Mouse (Mus musculus): ENCODE measurements around the gene Ttc4. TPM values are rescaled to one million over a fixed set of nuclear protein-coding genes. Genes with fewer than 3 reads are reported as not detected.

Ttc4 gene
- polyA plus RNA-seq, 1 experiment, result 87.8 TPM

DNA sequence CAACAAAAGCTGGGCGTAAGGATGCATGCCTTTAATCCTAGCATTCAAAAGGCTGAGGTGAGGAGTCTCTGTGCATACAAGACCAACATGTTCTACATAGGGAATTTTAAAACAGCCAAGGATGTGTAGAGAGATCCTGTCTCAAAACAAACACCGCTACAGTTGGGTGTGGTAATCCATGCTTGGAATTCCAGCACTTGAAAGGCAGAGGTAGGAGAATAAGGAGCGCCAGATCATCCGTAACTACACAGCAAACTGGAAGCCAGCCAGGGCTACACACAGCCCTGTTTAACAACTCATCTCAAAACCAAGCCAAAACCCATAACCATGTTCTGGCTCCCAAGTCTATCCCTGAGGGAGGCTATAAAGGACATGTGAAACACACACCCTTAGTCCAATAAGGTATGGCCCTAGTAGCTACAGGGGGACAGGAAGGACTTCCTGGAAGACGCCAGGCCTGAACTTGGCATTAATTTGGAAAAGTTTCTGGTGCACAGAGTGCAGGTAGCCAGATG, 14.7 kb downstream of the Ttc4 start:
- no peak for TF ChIP-seq POLR2A (IDR thresholded peaks at IDR 0.05; ENCODE audit: control insufficient read depth, extremely low read depth, insufficient read depth, low read length, poor library complexity)
- no peak for TF ChIP-seq CTCF (IDR thresholded peaks at IDR 0.05; ENCODE audit: borderline replicate concordance, control insufficient read depth, extremely low read depth, insufficient read depth, low read length, poor library complexity)
- 98% methylated on average over 5 of the region's 5 CpGs for WGBS
- Histone ChIP-seq H3K4me3 (ENCODE audit: control insufficient read depth, insufficient read depth, low read length) (no peak overlapping the region), H3K27ac (ENCODE audit: control insufficient read depth, insufficient read depth, low read length) (no peak overlapping the region), H3K36me3 (ENCODE audit: control insufficient read depth, insufficient read depth, low read length) (peaks cover 69% of the 10 kb centered on the region), H3K27me3 (ENCODE audit: control insufficient read depth, insufficient read depth, low read length) (no peaks in the 10 kb centered on the region), H3K4me1 (replicated peaks; ENCODE audit: control insufficient read depth, insufficient read depth, low read length) (no peaks in the 10 kb centered on the region)
- DNase-seq, result no peak

DNA sequence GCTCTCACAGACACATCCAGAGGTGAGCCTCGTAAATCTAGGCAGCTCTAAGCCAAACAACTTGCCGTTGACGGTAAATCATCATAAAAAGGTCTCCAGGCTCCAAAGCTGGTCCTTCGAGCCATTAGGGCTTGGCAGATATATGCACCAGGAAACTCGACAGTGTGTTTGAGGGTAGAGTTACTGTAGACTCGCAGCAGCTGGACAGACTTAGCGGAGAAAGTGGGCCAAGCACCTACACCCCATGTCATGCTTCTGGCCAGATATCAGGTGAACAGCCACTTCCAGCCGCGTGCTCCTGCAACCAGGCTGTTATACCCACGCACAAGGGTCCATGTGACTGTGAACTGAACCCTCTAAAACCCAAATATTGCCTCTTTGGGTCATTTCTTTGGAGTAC, 23.1 kb downstream of the Ttc4 start:
- TF ChIP-seq POLR2A (IDR thresholded peaks at IDR 0.05; ENCODE audit: control insufficient read depth, extremely low read depth, insufficient read depth, low read length, poor library complexity) (no peak), CTCF (IDR thresholded peaks at IDR 0.05; ENCODE audit: borderline replicate concordance, control insufficient read depth, extremely low read depth, insufficient read depth, low read length, poor library complexity) (no peak)

DNA sequence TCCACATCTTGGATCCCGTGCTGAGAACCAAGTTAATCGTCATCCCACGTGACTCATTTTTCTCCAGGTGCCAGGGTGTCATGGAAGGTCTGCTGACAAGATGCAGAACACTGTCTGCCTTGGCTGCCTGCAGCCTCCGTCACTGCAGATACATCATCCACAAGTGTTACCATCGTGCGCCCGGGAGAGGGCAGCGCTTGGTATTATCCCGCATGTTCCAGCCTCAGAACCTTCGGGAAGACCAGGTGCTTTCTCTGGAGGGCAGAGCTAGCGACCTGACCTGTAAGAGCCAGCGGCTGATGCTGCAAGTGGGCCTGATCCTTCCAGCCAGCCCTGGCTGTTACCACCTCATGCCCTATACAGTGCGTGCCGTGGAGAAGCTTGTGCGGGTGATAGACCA, 25.7 kb downstream of the Ttc4 start:
- peaks cover 4% of the 10 kb centered on the region for H3K36me3 ChIP-seq (ENCODE audit: control insufficient read depth, insufficient read depth, low read length)
- TF ChIP-seq POLR2A (IDR thresholded peaks at IDR 0.05; ENCODE audit: control insufficient read depth, extremely low read depth, insufficient read depth, low read length, poor library complexity) (no peak), CTCF (IDR thresholded peaks at IDR 0.05; ENCODE audit: borderline replicate concordance, control insufficient read depth, extremely low read depth, insufficient read depth, low read length, poor library complexity) (no peak)
- no peak for DNase-seq
- H3K27me3 ChIP-seq (ENCODE audit: control insufficient read depth, insufficient read depth, low read length), result no peaks in the 10 kb centered on the region
- no peak overlapping the region for H3K4me3 ChIP-seq (ENCODE audit: control insufficient read depth, insufficient read depth, low read length)
- H3K4me1 ChIP-seq (replicated peaks; ENCODE audit: control insufficient read depth, insufficient read depth, low read length), result peaks cover 7% of the 10 kb centered on the region
- no peak overlapping the region for H3K27ac ChIP-seq (ENCODE audit: control insufficient read depth, insufficient read depth, low read length)
- WGBS, result 98% methylated on average over 15 of the region's 15 CpGs

More for the DNA sequence above, 23.1 kb downstream of the Ttc4 start:
- H3K4me1 ChIP-seq (replicated peaks; ENCODE audit: control insufficient read depth, insufficient read depth, low read length), result peaks cover 7% of the 10 kb centered on the region
- no peaks in the 10 kb centered on the region for H3K27me3 ChIP-seq (ENCODE audit: control insufficient read depth, insufficient read depth, low read length)
- 91% methylated on average over 10 of the region's 10 CpGs for WGBS
- DNase-seq, result no peak
- H3K36me3 ChIP-seq (ENCODE audit: control insufficient read depth, insufficient read depth, low read length), result peaks cover 4% of the 10 kb centered on the region
- H3K4me3 ChIP-seq (ENCODE audit: control insufficient read depth, insufficient read depth, low read length), result no peak overlapping the region
- H3K27ac ChIP-seq (ENCODE audit: control insufficient read depth, insufficient read depth, low read length), result no peak overlapping the region

DNA sequence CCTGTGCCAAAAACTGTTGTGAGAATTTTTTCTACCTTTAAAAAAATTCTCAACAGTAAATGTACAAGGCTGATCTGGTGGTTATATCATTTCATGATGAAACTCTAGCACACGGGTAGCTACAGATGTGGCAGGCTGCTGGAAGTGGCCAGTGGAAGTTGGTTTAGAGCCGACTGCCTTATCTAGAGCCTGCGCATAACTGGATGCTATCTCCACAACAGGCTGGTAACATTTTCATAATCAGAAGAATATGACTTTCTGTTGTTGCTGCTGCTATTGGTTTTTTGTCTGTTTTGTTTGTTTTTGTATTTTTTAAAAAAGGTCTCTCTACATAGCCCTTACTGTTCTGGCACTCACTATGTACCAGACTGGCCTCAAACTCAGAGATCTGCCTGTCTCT, 26.2 kb downstream of the Ttc4 start:
- Histone ChIP-seq H3K4me3 (ENCODE audit: control insufficient read depth, insufficient read depth, low read length) (no peak overlapping the region), H3K27ac (ENCODE audit: control insufficient read depth, insufficient read depth, low read length) (no peak overlapping the region), H3K4me1 (replicated peaks; ENCODE audit: control insufficient read depth, insufficient read depth, low read length) (peaks cover 7% of the 10 kb centered on the region), H3K36me3 (ENCODE audit: control insufficient read depth, insufficient read depth, low read length) (peaks cover 4% of the 10 kb centered on the region), H3K27me3 (ENCODE audit: control insufficient read depth, insufficient read depth, low read length) (no peaks in the 10 kb centered on the region)
- TF ChIP-seq POLR2A (IDR thresholded peaks at IDR 0.05; ENCODE audit: control insufficient read depth, extremely low read depth, insufficient read depth, low read length, poor library complexity) (no peak), CTCF (IDR thresholded peaks at IDR 0.05; ENCODE audit: borderline replicate concordance, control insufficient read depth, extremely low read depth, insufficient read depth, low read length, poor library complexity) (no peak)
- WGBS, result 94% methylated on average over 3 of the region's 3 CpGs
- DNase-seq, result no peak

DNA sequence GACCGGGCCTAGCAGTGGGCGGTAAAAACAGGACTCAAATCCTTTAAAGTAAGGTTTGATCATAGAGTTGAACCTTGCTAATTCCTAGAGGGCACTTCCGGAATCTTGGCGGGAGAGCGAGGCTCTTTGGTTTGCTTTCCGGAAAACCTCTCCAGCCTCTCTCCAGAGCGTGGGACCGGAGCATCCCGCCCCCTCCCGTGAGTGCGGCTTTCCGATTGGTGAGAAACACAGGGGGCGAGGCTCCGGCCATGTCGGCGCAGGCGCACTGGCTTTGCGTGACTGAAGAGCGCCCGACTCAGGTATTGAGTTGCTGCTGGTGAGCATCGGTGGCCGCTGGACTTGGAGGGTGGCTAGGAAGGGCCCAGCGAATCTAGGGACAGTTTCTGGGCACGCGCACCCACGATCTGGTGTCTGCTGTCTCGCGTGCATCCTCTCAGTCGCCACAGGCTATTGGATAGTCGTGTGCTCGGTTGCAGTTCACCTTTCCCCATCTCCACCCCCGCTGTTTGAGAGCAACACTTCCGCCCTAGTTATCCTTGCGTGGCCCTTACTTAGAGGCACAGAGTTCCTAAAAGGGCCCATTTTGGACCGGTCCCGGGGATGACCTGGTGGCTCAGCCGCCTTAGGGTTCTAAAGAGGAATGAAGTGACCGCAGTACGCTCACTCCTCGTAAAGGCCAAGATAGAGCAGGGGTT, 27.8 kb downstream of the Ttc4 start, which contains the start of gene Pars2:
Gene Pars2, plus strand, starts transcription at position 237 of the 695 bp plus-strand sequence.
- TF ChIP-seq POLR2A (IDR thresholded peaks at IDR 0.05; ENCODE audit: control insufficient read depth, extremely low read depth, insufficient read depth, low read length, poor library complexity) (peak; percentile 67), CTCF (IDR thresholded peaks at IDR 0.05; ENCODE audit: borderline replicate concordance, control insufficient read depth, extremely low read depth, insufficient read depth, low read length, poor library complexity) (peak; percentile 35; the same call in 1 of the 2 replicates)
- peak; percentile 97 for DNase-seq
- no peak within 1 kb of the TSS; the same call in 1 of the 2 replicates for H3K27ac ChIP-seq (ENCODE audit: control insufficient read depth, insufficient read depth, low read length)
- WGBS, result 2% methylated on average over 40 of the region's 40 CpGs
- no peaks in the 10 kb centered on the region for H3K27me3 ChIP-seq (ENCODE audit: control insufficient read depth, insufficient read depth, low read length)
- peaks cover 7% of the 10 kb centered on the region for H3K4me1 ChIP-seq (replicated peaks; ENCODE audit: control insufficient read depth, insufficient read depth, low read length)
- H3K4me3 ChIP-seq (ENCODE audit: control insufficient read depth, insufficient read depth, low read length), result peak within 1 kb of the TSS; percentile 97
- H3K36me3 ChIP-seq (ENCODE audit: control insufficient read depth, insufficient read depth, low read length), result peaks cover 4% of the 10 kb centered on the region

DNA sequence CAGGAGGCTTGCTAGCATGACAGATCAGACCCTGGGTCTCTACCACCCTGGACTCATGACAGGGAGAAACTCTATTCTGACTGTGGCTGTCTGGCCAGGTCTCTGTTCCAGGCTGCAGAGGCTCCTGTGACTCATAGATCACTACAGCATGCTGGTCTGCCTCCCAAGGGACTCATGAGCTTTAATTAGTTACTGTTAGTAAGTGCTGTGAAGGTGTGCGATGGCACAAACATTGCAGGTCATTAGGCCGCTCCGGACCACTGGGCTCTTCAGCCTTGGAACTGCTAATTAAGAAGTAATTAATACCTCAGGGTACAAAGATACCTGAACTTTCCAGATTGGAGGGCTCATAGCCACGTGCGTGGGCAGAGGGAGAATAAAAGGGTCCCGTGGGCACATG, 31.6 kb downstream of the Ttc4 start:
- H3K4me3 ChIP-seq (ENCODE audit: control insufficient read depth, insufficient read depth, low read length), result no peak overlapping the region
- no peak overlapping the region for H3K27ac ChIP-seq (ENCODE audit: control insufficient read depth, insufficient read depth, low read length)
- TF ChIP-seq POLR2A (IDR thresholded peaks at IDR 0.05; ENCODE audit: control insufficient read depth, extremely low read depth, insufficient read depth, low read length, poor library complexity) (no peak), CTCF (IDR thresholded peaks at IDR 0.05; ENCODE audit: borderline replicate concordance, control insufficient read depth, extremely low read depth, insufficient read depth, low read length, poor library complexity) (no peak)
- 95% methylated on average over 6 of the region's 6 CpGs for whole genome bisulfite sequencing
- DNase-seq, result no peak
- no peaks in the 10 kb centered on the region for H3K27me3 ChIP-seq (ENCODE audit: control insufficient read depth, insufficient read depth, low read length)
- no peaks in the 10 kb centered on the region for H3K36me3 ChIP-seq (ENCODE audit: control insufficient read depth, insufficient read depth, low read length)
- peaks cover 7% of the 10 kb centered on the region for H3K4me1 ChIP-seq (replicated peaks; ENCODE audit: control insufficient read depth, insufficient read depth, low read length)

All from thymus, adult 2 months (tissue).